Mouse (Mus musculus) adrenal gland, postnatal 10 days (tissue): Measurements from ENCODE around the gene Prkcq. TPM values are rescaled to one million over a fixed set of nuclear protein-coding genes. Genes with fewer than 3 reads are reported as not detected.
A peak's percentile ranks its signal among the peaks of the same experiment; 100 is the strongest.

Experiments
- DNase-seq: peaks from one replicate; pipeline ENCODE4 v3.0.0; 2021; ENCODE audit warnings: mixed read lengths
- total RNA-seq, 2 experiments: library from RNA; stranded (reverse); gene quantifications; 2 replicates each; pipeline ENCODE4 v1.2.3; 2021

Gene Prkcq
- total RNA-seq, 2 experiments from 2014 or later: 3.5 to 9.3 TPM

DNA sequence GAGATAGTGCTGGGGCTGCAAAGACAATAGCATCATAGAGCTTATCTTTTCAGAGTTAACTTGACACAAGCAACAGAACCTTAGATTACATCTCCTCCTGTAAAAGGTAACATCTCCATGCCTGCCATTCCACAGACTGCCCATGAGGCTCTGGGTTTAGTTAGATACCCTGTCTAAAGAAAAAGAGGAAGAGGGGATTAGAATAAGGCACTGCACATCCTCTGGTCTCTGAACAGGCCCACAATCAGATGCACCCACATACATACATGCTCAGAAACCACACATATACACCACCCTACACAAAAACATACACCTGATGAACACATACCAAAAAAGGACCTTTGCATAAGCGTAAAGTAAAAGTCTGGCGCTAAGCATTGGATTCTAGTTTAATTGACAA, 47.4 kb downstream of the Prkcq start:
- no peak for DNase-seq

DNA sequence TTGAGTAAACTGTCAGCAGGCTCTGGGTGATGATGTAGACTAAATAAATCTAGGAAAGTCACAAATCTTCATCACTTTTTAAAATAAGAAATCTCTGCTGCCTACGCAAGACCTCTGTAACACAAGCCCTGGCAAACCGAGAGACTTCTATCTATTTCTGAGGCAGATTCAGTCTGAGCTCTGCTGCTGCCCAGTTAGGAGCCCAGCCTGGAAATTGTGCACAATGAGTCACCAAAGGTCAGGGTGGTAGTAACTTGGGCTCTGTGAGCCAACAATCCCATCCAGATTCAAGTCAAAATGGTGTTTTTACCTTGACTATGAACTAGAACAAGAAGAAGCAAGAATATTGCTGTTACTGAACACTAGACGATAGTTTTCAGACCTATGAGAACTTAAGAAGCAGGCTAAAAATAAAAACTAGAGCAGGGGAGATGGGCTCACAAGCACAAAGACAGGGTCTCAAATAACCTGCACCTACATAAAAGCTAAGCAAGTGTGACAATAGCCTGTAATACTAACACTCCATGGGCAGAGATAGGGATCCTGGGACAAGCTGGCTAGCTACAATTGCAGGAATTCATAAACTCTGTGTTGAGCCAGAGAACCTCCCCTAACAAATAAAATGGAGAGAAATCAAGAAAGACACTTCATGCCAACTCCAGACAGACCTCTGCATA, 53.0 kb downstream of the Prkcq start:
- no peak for DNase-seq

DNA sequence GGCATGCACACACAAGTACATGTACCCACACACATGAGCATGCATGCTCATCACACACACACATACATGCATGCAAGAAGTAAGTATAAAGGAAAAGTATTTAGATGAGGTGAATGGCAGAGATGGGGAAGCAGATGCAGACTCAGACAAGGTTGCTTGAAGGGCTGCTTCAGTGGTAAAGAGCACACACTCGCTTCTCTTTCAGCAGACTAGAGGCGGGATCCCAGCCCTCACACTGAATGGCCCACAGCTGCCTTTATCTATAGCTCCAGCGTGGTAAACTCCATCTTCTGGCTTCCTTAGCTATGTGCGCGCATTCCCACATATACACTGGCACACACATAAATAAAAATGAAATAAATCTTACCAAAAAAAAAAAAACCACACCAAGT, 53.6 kb downstream of the Prkcq start:
- no peak for DNase-seq

DNA sequence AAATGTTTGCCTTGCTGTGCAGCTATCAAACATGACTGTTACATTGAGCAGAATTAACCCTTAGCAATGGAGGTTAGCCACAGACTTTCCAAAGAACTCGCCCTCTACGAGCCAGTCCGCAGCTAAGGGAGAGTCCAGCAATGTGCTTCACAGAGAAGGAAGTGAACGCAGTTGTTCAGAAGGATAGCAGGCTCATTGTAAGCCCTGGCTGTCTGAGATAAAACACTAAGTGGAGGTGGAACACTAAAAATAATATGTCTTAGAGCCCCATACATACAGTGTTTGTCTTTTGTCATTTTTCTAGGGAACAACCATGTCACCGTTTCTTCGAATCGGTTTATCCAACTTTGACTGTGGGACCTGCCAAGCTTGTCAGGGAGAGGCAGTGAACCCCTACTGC, 54.6 kb downstream of the Prkcq start:
- DNase-seq: no peak

GRCm38 (mm10) chr2:11229126-11229525, 57.2 kb downstream of the Prkcq start:
- no peak for DNase-seq

GRCm38 (mm10) chr2:11231118-11231517, 59.2 kb downstream of the Prkcq start:
- DNase-seq: no peak

GRCm38 (mm10) chr2:11231988-11232387, 60.1 kb downstream of the Prkcq start:
- DNase-seq: no peak

GRCm38 (mm10) chr2:11238254-11238653, 66.3 kb downstream of the Prkcq start:
- DNase-seq: no peak

- no peak for DNase-seq
Measured at GRCm38 (mm10) chr2:11239523-11239922, 67.6 kb downstream of the Prkcq start.

DNA sequence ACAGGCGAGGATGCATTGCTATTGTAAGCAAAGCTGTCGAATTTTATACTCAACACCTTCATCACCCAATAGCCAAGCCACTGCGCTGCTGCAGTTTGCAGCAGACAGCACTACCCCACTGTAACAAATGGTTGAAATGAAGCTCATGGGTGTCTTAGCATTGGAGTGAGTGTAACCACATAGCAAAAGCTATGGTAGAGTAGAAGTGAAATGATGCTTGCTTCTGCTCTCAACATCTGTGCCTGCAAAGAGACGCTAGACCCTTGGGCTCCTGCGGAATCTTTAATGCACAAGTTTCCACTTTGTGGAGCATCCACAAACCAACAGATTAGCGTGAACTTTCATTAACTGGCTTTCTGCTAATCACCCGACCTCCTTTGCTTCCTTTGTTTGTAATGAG, 74.0 kb downstream of the Prkcq start:
- no peak for DNase-seq

DNA sequence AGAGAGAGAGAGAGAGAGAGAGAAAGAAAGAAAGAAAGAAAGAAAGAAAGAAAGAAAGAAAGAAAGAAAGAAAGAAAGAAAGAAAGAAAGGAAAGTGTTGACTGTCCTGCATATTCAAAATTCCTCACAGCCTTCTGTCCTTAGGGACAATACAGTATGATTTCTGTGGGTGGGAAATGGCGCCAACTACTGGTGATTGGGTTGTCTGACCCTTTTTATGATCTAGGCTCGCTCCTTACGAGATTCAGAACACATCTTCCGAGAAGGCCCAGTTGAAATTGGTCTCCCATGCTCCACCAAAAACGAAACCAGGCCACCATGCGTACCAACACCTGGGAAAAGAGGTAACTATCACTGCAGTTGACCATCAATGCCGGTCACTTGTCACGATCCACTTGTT, 82.0 kb downstream of the Prkcq start:
- peak; percentile 51 for DNase-seq

GRCm38 (mm10) chr2:11254446-11254845, 82.5 kb downstream of the Prkcq start:
- DNase-seq: no peak

DNA sequence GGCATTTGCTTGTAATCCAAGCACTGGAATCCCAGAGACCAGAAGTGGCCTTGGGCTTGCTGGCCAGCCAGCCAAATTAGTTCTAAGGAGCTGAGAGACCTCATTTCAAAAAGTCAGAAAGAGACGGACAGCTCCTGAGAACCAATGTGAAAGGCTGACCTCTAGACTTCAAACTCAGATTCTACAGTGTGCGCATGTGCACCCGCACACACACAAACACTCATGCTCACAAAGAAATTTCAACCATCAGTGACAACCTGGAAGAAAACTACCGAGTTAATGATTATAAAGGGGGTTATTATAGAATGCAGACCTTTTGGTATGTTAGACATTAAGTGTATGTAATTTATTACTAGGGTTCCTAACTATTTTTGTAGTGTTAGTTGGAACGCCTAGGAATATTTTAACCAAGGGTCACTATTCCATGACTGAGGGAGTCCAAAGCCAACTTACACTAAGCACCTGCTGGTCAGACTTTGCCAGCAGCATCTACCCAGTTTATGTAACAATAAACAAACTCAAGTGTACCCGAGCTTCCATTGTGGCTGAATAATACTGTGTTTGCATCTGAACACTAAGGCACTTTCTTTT, 85.4 kb downstream of the Prkcq start:
- no peak for DNase-seq

- no peak for DNase-seq
Measured at GRCm38 (mm10) chr2:11258181-11258580, 86.3 kb downstream of the Prkcq start.

- no peak for DNase-seq
Measured at GRCm38 (mm10) chr2:11259361-11259760, 87.5 kb downstream of the Prkcq start.

DNA sequence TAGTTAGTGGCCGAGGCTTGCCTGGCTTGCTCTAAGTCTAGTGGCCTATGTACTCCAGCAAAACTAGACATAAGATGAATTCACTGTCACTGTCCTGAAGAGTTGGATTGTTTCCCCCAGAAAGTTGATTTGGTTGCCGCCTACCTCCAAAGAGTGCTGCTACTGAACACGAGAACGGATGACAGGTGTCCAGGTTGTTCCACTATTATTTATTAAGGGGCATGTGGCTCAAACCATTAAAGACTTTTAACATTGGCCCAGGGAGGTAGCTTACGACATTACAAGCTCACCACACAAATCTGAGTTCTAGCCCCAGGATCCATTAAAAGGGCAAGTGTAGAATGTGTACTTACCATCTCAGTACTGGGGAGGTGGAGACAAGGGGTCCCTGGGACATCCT, 92.9 kb downstream of the Prkcq start:
- DNase-seq: no peak

DNA sequence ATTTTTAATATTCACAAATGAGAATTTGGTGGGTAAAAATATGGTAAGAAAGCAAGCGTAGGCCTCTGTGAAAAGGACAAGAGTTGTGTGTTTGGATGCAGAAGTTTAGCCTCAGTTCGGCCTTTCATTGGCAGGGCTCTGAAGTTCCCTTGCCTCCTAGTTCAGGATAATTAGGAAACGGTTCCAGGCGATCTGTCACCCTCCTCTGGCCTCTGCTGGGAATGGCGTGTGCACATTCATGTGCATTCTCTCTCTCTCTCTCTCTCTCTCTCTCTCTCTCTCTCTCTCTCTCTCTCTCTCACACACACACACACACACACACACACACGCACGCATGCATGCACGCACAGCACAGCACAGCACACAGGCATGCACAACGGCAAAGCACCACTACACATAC, 93.5 kb downstream of the Prkcq start:
- no peak for DNase-seq

- no peak for DNase-seq
Measured at GRCm38 (mm10) chr2:11266294-11266693, 94.4 kb downstream of the Prkcq start.

DNA sequence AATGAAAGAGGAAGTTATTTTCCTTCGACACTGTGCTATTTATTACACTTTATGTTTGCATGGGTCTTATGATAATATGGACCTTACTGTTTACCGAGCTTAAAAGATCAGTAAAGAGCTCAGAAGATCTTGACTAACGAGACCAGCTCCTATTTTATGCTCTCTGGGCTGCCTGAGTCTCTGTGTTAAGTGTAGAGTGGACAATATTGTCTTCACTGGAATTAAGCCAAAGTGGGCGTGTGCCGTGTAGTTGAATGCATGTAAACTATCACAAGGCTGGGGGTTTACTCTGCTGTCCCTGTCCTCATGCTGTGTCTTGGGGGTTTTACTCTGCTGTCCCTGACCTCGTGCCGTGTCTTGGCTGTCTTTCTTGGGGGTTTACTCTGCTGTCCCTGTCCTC, 107.1 kb downstream of the Prkcq start:
- no peak for DNase-seq

DNA sequence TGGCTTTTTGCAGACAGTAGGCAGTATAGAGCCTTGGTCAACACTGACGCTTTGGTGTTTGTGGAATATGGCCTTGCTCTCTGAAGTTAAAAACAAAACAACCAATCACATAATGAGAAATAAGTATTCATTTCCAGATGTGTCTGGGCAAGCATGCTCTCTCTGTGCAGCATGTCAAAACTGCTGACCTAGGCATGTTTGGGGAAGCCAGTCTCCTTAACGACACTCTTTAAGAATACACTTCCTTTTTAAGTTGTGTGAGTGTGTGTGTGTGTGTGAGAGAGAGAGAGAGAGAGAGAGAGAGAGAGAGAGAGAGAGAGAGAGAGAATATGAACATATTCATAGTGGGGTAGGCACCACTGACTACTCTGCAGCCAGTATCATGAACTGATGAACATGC, 108.3 kb downstream of the Prkcq start:
- DNase-seq: no peak

DNA sequence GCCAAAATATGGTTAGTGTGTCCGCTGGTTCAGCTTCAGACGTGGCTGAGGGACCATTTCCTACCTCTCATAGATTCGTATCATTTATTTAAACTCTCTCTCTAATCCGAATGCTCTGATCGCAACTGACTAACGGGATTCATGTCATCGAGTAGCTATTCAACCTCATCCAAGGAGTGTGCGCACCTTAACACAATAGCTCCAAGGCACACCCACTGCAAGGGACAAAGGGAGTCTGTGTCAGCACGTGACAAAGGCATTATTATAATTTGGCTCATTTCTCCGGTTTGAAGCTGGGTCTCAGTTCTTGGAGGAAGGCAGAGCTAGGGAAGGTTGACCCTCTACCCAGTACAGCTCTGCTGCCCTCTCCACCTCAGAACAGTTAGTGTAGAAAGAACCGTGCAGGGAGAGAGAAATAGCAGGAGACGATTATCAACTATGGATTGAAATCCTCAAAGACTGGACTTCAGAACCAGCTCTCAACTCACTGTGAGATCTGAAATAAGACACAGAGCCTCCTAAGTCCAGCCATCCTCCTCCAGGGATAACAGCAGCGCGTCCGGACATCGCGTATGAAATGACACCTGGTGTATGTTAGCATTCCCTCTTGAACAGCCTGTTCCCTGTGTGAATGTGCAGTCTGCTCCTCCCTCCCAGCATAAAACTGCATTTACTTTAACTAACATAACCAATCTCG, 116.1 kb downstream of the Prkcq start:
- DNase-seq: peak; percentile 3

- DNase-seq: peak; percentile 87
Measured at GRCm38 (mm10) chr2:11288531-11288846, 116.6 kb downstream of the Prkcq start.

GRCm38 (mm10) chr2:11290931-11291330, 119.0 kb downstream of the Prkcq start:
- DNase-seq: no peak
